Mouse (Mus musculus) monocyte, adult 2 months (primary cell): ENCODE measurements at regions not wholly inside any gene's neighbourhood (a gene's known extent, or its start where the extent isn't known, plus 50 kb on each side); places are given as distances from the start of the nearest gene placed in this dataset.

ENCODE experiments used
- DNase-seq, 2 experiments: peaks; one replicate each; pipeline ENCODE4 v3.0.0; 2022; ENCODE audit warnings: low spot score in 2 of 2, low read depth in 1 of 2

DNA sequence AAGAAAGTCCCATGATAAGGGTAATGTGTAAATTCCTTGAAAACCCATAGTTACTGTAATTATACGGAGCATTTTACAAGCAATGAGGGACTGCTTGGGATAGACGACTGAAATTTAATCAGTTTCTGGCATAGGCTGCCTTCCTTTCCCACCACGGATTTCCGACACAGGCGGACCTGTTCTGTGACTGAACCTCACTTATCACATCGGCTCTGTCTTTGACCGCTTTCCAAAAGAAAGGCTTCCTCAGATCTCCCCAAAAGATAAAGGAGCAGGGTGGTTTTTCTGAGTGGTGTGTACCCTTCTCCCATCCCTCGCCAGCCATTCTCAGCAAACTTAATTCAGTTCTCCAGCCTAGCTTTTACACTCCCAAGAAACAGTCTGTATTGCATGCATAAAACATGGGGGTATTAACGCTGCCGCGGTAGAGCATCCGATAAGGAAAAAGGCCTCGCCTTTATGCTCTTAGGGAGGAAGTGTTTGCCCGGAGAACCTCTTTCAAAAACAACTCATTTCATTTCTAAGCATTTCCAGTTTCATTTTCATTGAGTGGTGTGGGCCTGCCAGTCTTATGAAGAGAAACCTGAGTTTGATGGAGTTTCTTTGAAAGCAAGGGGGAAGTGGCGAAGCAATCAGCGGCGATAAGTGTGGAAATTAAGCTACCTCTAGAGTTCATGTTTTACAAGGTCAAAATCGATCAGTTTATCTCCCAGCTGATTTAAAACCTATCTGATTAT is 435.8 kb upstream of the Adgrl2 start:
- no peak for DNase-seq

DNA sequence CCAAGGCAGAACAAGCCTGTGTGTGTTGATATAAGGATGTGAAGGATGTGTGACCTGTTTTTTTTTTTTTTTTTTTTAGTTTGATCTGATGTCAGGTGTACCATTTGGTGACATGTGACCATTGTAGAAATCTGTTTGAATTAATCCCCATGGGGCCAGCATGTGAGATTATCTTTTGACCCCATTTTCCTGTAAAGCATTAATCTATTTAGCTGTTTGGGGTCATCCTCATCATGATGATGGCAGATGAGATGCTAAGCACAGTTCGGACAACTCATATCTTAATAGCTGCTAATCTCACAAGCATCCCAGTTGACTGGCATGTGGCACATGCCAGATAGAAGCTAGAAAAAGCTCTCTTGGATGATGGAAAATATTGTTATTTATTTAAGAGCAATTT is 434.0 kb upstream of the Adgrl2 start:
- DNase-seq = no peak

DNA sequence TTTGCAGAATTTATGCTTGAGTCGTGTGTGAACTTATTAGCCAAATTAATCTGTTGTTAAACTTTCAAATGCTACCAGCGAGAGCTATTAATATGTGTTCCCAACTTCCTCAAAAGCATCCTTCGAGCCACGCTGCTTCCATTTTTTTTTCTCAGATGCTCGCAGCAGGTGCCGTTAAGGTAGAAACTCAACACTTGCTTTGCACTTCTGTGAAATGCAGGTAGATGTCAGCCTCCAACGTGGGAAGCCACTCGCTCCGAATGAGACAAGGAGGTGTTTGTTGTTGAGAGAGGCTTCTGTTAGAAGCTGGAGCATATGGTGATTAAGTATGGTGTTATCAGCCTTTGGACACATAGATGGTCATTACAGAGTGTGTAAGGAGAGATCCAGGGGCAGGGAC is 433.1 kb upstream of the Adgrl2 start:
- no peak for DNase-seq

DNA sequence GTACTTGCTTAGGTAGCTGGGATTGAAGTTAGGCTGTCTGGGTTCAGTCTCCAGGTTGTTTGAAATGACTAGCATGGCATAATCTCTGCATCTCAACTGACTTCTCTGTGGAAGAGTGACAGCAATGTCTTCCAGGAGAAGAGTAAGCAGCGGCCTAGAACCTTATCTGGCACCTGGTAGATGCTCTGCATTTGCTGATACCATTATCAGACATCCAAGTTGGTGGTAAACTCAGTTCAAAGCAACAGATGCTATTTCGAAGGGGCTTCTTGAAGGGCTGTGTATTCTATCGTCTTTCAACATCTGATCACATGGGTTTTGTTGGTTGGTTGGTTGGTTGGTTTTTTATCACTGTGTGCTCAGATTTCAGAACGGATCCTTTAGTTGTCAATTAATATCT is 424.7 kb upstream of the Adgrl2 start:
- DNase-seq = no peak

DNA sequence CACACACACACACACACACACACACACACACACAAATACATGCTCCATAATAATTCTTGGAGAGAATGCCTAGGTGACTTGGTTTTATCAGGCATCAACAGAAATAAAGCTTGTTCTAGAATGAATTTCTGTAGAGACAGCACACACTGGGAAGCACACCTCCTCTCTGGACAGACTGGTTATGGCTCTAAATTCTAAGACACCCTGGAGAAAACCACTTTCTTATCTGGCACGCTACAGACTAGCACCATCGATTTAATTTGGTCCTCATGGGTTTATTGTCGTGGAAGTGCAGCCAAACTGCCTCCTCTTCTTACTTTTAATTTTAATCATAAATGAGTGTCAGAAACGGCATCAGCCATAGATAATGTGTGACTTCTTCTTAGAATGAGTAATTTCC is 422.8 kb upstream of the Adgrl2 start:
- DNase-seq = no peak

DNA sequence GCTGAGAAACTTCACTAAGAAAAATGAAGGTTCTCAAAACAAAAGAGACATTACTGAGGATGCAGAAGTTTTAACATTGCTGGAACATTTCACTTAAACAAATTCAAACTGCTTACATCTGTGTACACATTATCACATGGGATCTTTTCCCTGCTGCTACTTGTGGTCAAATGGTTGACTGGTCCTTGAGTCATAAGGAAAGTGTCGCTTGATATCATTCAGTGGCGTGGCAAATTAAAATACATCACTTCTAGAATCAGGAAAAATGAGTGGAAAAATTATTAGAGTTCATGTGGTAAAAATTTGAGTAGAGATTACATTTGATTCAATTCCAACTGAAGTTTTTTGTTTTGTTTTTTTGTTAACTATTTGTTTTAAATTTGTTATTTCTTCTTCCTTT is 420.2 kb upstream of the Adgrl2 start:
- no peak for DNase-seq

DNA sequence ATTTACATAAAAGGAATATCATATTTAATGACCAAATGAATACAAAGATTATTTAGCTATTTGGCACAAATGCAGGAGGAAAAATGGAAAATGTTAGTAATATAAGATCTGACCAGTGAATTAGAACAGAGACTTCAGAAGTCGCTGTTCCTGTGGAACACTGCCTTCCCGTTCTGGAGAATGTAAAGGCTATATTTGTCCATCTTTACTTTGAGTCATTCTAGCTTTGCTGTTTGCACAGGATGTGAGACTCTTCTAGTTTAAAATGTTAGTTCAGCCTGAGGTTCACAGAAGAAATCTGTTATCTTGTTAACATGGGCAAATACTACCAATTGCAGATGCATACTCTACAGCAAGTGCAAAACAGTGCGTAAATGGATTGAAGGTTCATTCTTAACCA is 418.5 kb upstream of the Adgrl2 start:
- DNase-seq = no peak

DNA sequence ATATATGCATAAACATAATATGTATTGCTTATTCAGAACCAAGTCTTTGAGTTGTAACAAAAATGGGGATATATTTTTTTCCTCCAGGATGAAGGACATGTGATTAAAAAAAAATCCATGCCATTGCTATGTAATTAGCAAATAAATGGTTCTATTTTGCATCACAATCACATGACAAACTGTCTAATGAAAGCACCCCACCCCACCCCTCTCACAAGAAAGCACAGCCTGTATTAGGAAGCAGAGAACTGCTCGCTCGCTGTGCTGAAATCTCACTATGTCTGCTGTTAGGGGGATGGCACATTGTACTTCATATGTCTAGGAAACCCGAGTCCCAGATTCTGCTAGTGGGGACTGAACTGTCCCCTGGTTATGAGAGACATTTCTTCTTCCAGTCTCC is 415.5 kb upstream of the Adgrl2 start:
- DNase-seq = no peak

DNA sequence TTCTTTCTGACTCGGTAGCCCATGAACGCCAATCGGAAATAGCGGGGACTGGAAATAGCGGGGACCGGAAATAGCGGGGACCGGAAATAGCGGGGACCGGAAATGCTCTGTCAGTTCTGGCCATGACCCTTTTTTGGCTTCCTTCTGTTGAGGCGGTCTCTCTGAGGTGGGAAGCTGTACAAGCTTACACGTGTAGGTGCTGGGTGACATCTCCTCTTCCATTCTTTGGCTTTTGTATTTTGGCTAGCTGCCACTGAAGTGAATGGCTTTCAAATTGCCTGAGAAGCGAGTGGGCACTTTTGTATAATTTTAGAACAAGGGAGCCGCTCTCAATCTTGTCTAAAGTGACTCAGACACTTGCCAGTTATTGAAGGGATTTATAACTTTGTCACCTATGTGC is 414.3 kb upstream of the Adgrl2 start:
- no peak for DNase-seq

DNA sequence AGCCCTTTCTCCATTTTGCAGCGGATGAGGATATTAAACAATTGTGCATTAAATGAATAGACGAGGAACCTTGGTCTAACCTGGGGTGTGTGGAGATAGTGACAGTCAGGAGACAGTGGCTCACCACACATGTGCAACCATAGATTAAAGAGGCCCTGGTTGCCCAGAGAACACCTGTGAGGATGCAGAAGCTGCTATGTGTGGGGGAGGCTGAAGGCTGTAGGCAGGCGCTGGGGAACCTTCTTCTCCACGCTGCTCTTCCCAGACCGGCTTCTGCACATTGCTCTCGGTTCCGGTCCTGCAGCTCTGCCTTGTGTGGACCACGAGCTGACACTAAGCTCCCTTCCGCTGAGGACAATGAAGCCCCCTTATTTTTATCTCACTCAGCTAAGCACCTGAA is 412.1 kb upstream of the Adgrl2 start:
- no peak for DNase-seq

DNA sequence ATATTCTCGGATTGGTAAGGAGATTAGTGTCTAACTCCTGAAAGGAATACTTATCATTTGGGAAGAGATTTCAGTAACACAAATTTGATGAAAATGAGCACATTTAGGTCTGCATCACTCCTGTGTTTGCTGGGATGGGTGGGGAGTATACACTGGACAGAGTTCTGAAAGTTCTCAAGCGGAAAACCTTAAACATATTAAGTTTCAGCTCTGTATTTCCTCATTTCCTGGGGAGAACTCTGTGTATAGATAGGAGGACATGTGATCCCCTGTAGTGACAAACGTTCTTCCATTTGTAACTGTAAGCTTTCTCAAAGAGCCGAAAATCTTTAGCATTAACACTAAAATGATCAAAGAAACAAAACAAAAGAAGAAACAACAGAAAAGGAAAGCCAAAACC is 404.7 kb upstream of the Adgrl2 start:
- DNase-seq = no peak

DNA sequence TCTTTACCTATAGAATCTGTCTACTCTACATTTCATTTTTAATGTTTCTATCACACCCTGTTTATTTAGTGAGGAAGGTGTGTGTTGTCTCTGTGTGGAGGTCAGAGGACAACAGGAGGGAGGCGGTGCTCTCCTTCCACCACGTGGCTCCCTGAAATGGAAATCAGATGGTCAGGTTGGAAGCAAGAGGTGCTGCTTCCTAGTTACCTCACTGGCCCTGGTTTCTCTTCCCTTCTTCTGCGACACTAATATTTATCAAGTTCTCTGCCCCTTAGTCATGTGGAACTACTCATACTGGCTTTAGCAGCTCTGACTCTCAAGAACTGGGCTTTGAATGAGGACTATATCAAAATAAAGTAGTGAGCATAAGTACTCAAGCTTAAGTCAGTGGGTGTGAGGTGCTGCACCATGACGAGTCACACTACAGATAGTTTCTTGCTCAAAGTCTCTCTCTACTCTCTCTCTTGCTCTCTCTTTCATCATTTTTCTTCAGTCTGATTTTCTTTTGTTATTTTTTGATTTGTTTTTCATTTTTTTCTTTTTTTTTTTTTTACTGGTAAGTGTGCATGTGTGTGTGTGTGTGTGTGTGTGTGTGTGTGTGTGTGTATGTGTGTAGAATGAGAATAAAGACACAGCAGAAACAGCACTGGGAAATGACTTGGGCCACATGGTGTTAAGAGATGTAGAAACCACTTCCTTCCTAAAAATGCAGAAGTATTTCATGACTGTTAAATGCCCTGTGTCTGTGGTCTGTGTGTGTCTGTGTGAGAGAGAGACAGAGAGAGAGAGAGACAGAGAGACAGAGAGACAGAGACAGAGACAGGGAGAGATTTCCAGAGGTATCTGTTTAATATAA is 403.2 kb upstream of the Adgrl2 start:
- no peak for DNase-seq

DNA sequence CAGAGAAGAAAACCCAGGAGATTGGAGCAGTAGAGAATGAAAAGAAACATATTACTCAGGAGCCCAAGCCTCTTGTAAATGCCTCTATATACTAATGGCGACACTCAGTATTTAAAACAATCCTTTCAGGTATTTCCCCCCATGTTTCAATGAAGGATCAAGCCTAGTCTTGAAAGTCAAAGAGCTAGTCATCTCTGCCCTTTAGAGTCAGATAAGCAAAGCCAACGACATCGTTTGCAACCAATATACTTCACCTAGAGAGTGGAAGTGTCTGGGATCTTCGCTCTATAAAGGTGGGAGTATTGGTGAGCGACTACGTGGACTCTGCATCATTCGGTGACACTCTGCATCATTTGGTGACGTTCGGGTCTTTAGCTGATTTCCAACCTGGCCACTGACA is 401.8 kb upstream of the Adgrl2 start:
- DNase-seq = no peak

DNA sequence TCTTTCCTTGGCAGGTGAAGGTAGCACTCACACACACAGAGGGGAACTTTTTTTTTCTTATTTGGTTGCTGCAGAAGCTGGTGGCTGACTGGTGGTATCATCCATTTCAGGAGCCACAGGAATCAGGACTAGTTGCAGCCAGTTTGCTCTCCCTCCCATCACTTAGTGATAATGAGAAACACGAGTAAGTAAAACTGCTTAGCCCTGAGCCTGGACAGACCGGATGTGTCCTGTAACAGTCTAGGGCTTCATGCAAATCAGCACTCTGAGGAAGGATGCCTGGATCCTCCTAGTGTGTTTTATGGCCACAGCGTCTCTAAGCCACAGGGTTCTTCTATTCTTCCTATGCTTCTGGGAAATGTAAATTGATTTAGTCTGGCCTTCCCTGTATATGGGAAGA is 397.2 kb upstream of the Adgrl2 start:
- DNase-seq = no peak

DNA sequence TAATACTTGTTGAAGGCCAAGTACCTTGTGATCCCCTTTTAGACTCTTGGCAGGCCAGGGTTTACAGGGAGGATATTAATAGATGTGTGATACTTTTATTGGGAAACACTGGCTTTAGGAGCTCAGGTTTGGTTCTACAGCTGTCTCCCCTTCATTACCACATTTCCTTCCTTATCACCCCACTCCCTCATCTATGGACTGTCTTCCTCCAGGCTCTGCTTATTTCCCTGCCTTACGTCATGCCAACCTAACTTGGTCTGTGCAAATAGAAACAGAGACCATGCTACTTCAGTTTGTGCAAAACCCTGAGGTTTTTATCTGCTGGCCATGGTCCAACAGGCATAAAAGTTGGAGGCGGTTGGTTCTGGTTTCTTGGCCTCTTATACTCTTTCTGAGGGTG is 395.7 kb upstream of the Adgrl2 start:
- DNase-seq = no peak

DNA sequence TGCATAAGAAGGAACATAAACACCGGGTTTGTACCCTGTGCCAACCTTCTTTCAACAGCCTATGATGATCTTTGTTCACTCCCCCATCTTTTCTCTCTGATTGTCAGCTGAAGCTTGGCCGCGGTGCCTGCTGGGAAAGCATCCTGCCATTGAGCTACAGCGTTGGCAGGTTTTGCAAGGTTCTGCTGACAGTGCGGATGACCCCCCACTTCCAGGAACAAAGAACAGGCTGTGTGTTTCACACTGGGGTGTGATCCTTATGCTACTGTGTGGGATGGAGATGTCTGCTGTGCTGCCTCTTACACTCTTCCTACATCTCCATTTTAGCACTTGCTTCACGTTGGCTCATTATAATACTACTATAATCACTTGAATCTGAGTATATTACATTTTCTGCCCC is 395.0 kb upstream of the Adgrl2 start:
- DNase-seq = no peak

DNA sequence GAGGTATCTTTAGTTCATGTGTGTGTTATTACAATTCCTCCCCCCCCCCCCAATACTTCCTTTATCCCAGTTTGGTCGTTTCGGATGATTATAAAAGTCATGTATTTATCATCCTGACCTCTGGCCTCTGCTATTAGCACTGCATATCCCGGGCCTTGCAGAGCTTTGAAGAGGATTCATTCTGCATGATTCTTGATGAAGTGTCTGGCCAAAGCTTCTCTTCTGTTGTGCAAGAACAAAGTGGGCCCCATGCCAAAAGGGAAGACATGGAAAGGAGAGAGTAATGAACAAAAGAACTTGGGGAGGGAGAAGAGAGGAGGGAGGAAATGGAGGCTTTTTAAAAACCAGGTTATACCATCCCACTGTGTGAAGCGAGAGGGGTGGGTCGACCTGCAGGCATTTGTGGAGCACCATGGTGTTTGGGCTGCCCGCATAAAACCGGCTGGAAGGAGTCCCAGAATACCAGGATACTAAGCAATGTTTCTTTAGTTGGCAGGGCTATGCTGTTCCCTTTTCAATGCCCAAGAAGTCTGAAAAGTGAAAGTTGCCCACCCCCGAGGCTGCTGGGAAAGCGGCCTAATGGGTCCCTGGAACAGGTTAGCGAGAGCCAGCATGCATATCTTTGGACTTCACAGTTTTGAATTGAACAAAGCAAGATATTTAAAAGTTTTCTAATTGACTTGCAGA is 391.3 kb upstream of the Adgrl2 start:
- no peak for DNase-seq

DNA sequence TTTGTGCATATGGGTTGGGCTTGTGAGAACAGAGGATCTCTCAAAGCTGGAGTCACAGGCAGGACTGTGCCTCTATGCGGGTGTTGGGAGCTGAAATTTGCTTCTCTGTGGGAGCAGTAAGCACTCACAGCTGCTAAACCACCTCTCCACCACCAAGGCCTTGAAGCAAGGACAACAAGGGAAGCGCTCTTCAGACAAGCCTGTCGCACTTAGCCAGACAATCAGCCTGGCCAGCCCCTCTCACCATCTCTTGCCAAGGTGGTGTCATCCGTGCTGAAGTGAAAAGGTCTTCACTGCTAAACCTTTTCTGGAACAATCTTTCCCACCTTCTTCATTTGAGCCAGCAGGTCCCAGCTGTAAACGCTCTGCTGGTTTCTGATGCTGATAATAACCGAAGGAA is 390.7 kb upstream of the Adgrl2 start:
- no peak for DNase-seq

DNA sequence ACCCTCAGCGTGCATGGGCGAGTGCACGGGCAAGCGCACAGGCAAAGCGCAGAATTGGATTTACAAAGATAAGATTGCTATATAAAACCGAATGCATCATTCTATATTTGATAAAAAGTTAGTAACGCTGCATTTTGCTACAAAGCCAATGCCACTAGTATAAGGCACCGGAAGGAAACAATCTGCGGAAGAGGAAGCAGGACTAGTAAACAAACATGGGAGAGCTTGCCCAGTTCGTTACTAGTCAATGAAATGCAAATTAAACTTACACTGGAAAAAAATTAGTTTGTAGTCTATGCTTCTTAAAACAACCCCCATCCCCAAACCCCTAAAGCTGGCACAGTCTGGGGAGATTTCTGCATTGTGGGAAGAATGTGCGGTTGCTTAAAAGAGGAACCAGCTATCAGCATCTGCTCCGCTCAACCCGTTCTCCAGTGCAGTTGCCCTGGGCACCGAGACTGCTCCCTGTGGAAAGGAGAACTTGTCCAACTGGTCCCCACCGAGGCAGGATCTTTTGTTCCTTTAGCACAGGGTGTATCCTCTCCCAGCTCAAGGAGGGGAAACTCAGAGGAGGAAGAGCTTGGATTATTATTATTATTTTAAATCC is 389.6 kb upstream of the Adgrl2 start:
- peak in 1 of 2 experiments; percentile 19 for DNase-seq

DNA sequence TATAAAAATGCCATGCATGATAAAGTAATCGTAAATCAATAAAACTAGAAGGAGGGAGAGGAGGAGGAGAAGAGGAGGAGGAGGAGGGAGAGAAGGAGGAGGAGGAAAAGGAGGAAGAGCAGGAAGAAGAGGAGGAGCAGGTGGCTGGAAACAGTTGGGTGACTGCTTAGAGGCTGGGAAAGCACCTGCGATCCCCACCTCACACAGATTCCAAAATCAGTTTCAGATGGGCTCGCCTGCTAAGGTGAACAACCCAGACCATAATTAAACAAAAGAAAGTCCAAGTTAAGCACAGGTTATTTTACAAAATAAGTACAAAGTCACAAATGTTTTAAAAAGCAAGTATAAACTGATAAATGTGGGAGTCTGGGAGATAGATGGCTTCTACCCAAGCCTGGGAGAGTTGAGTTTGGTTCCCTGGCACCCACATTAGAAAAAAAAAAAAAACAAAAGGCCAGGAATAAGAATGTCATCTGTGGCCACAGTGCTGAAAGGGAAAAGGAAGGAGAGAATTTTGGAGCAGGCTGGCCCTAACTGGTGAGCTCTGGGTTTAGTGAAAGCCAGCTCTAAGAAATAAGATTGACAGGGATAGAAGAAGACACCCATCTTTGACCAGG is 389.0 kb upstream of the Adgrl2 start:
- DNase-seq = no peak

DNA sequence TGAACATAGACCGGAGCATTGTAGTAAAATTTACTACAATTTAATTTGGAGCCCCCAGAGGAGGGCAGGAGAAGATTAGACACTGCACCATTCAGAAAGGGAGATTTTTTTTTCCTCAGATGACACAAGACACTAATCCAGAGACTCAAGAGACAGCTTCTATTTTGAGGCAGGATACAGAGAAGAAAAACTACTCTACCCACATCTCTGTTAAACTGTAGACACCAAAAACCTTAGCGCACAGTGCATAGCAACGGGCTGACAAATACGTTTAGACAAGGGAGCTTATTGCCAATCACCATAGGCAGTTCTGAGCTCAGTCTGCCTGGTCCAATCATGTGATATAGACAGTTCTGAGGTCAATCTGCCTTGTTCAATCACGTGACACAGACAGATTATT is 381.1 kb upstream of the Adgrl2 start:
- DNase-seq = no peak
